Mouse (Mus musculus) myocyte (in vitro differentiated cells): ENCODE measurements at regions not wholly inside any gene's neighbourhood (a gene's known extent, or its start where the extent isn't known, plus 50 kb on each side); places are given as distances from the start of the nearest gene placed in this dataset.

Experiments
- CEBPB ChIP-seq: IDR thresholded peaks from 2 replicates; pipeline ENCODE4 v1.6.1; 2011; ENCODE audit warnings: mild to moderate bottlenecking, moderate library complexity; ENCODE audit not compliant: poor library complexity, insufficient read depth, severe bottlenecking
- E2F4 ChIP-seq: IDR thresholded peaks from one replicate; pipeline ENCODE4 v1.6.1; 2011; ENCODE audit warnings: mild to moderate bottlenecking, control low read depth, moderate library complexity; ENCODE audit not compliant: insufficient read depth
- MAX ChIP-seq: IDR thresholded peaks from one replicate; pipeline ENCODE4 v1.6.1; 2011; ENCODE audit warnings: low read depth, mild to moderate bottlenecking, control low read depth
- POLR2A ChIP-seq: IDR thresholded peaks from one replicate; pipeline ENCODE4 v1.6.1; 2011; ENCODE audit warnings: low read depth, mild to moderate bottlenecking, control low read depth, moderate library complexity; ENCODE audit not compliant: insufficient read length

DNA sequence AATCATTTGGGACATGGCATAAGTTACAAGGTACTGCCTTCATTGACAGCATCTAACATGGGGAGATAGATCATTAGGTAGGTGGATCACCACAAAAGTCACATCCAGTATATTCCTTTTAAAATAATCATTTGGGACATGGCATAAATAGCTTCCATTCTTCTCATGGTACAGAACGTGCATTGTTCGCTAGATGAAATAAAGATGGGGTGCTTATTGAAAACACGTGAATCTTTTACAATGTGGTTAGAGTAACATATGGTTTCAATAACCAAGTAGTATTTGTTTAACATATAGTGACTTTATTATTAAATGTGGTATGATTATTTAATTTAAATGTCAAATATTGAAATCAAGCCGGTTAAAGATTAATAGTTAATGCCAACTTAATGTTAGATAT, 381.3 kb upstream of the Rasgrp1 start:
- no peak for TF ChIP-seq POLR2A
- TF ChIP-seq CEBPB: no peak
- TF ChIP-seq MAX: no peak
- TF ChIP-seq E2F4: no peak
